Mouse (Mus musculus): Measurements from ENCODE around the gene Lyst. TPM values are rescaled to one million over a fixed set of nuclear protein-coding genes. Genes with fewer than 3 reads are reported as not detected.
A peak's percentile ranks its signal among the peaks of the same experiment; 100 is the strongest.

The Lyst gene
- polyA plus RNA-seq, 2 experiments from 2014 or later: 9.4 to 14.2 TPM

- no peak for ATAC-seq
These were observed 16.5 kb upstream of the Lyst start for GRCm38 (mm10) chr13:13573572-13574257.

DNA sequence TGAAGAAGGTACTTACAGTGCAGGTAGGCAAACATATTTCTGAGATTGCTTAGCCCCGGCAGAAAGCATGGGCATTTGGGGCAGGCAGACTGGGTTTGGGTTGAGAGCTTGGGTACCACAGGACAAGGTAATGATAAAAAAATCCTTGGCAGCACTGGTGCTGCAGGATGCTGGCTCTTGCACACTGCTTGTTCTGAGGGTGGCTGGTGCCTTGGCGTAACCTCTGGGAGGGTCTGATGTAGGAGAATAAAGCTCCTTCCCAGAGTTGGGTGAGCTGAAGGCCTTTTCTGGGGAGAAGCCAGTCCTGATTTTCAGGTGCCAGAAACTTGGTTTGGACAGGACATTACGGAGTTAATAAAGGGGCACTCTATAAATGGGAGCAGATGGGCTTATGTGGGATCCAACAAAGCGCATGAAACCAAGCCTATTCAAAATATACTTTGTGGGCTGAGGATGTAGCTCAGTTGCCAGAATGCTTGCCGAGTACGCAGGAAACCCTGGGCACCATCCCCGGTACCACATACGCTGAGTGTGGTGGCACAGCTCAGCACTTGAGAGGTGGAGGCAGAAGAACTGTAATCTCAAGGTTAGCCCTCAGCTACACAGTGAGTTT, 15.8 kb upstream of the Lyst start:
- no peak for ATAC-seq

- no peak for ATAC-seq
These were observed 15.1 kb upstream of the Lyst start for GRCm38 (mm10) chr13:13575106-13575505.

- ATAC-seq: no peak
These were observed 13.6 kb upstream of the Lyst start for GRCm38 (mm10) chr13:13576469-13577205.

DNA sequence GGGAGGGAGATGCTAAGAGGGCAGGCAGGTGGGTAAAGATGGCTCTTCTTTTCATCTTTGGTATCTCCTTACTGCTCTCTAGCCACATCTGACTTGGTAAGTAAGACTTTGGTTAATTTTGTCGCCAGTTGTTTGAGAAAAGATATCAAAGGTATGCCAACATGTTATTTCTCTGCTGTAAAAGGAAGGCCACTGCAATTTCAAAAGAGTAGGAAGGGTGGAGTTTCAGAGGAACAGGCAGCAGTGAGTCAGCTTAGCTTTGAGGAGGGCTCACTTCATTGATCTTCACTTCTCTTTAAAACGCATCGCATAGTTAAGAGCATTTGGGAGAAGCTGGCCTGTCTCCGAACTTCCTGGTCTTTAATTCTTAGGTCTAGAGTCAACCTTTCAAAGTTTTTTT, 8.2 kb upstream of the Lyst start:
- peak; percentile 57 for ATAC-seq

DNA sequence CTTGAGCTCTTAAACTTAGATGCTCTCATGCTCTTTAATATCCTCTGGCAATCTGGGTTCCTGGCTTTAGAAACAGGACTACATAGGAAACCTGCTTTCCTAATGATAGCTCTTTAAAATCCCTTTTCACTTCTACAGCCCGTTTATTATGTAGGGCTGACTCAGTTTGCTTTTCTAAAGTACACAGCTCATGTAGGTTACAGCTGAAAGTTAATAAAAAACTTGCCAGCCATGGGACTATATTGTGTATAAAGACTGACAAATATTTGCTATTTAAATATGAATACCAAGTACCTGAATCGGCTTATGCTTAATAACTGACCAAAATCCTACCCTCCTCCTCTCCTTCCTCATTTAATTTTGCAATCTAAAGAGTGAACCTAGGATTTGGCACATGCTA, 6.7 kb upstream of the Lyst start:
- no peak for ATAC-seq

GRCm38 (mm10) chr13:13587653-13588184, 2.5 kb upstream of the Lyst start:
- no peak for ATAC-seq

DNA sequence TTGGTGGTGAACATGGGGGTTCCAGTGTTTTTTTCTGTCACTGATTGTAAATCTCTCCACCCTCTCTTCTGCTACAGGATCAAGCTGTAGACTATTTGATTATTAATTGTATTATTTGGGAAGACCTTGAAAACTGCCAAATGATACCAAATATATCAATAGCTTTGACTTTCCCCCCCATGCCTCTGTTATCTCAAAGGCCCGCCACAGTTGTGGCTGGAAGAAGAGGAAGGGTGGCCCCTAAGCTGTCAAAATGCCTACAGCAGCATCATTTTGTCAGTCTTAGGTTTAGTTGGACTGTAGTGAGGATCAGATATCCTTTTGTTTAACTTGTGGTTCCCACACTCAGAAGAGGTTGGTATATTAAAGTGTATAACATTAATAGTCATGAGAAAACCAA, 1.7 kb upstream of the Lyst start:
- no peak for ATAC-seq

DNA sequence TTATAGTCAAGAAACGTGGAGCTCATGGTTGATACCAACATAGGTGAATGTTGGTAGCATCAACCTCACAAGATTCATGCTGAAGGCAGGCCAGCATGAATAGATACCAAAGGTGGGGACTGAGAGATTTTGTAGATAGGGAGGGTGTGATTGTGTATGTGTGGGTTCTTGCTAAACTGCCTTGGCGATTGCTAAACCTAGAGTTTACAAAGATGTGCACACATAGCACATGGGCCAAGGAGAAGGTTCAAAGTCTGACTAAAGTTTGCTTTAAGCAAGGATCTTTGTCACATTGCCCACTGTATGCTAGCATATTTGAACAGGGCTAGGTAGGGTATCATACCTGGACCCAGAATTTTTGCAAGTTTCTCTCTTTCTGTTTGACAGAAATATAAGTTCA, 1.2 kb upstream of the Lyst start:
- no peak for ATAC-seq

DNA sequence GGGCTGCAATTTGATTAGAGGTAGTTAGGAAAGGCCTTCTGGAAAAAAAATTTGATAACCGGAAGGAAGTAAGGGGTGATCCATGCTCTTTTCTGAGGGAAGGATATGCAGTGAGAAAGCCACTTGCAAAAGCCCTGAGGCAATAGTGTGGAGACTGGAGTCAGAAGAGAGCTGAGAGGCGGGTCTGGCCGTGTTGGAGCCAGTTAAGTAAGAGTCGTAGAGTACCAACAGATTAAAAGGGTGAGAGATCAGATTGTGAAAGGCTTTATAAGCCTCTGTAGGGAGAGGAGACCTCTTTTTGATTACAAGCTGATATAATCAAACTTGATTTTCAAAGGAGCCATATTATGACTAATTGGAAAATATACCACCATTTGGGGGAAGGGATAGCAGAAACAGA, 1.7 kb downstream of the Lyst start:
- no peak for ATAC-seq

- ATAC-seq: no peak
These were observed 6.3 kb downstream of the Lyst start for GRCm38 (mm10) chr13:13596424-13597044.

- no peak for ATAC-seq
These were observed 7.7 kb downstream of the Lyst start for GRCm38 (mm10) chr13:13597896-13598295.

DNA sequence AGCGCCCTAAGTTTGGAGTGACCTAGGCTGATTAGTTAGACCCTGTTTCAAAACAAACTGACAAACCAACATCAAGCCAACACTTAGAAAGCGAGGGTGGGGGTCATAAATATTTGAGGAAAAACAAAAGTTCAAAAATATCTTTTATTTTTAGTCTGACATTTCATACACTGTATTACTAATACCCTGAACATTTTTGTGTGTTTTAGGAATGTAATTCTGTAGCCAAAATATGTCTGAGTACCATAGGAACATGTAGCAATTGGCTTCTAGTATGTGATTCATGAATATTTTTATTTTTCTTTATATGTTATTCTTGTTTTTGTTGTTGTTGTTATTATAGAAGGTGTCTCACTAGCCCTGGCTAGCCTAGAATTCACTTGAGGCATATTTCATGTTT, 11.2 kb downstream of the Lyst start:
- ATAC-seq: no peak

DNA sequence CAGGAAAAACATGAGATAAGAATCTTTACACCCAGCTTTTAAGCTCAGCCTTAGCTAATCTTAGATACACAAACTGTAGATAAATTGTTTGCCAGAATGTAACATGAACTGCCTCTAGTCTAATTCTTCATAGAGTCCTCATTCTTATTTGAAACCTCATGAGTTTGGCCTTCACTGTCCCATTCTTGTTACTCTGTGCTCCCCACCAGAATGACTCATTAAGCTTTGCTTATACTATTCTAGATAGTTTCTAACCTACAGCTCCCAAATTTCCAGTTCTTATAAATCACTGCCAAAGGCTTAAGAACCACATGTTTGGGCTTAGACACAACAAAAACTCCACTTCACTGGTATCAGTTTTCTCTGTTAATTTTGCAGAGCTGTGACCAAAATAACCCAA, 16.0 kb downstream of the Lyst start:
- no peak for ATAC-seq

GRCm38 (mm10) chr13:13608311-13608710, 18.1 kb downstream of the Lyst start:
- ATAC-seq: no peak

- ATAC-seq: peak; percentile 43
These were observed 19.5 kb downstream of the Lyst start for GRCm38 (mm10) chr13:13609655-13610054.

- ATAC-seq: peak; percentile 67
These were observed 22.7 kb downstream of the Lyst start for GRCm38 (mm10) chr13:13612882-13613281.

DNA sequence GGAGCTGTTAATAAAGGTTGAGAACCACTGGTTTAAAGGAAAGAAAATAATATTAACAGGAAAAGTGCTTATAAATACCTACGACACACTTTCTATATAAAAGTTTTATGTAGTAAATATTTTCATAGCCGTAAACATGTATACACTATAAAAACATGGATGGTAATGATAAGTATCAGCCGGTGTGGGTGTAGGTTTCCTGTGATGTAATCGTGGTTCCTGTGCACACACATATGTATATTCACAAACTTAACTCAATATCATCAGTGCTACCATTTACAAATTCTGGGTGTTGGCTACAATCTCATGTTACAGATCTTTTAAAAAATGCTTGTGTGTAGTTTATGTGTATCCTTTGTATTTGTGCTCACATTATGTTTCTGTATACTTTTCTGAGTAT, 24.0 kb downstream of the Lyst start:
- ATAC-seq: peak; percentile 58

- ATAC-seq: no peak
These were observed 31.3 kb downstream of the Lyst start for GRCm38 (mm10) chr13:13621456-13621855.

- no peak for ATAC-seq
These were observed 32.4 kb downstream of the Lyst start for GRCm38 (mm10) chr13:13622565-13622964.

- no peak for ATAC-seq
These were observed 43.5 kb downstream of the Lyst start for GRCm38 (mm10) chr13:13633746-13634145.

GRCm38 (mm10) chr13:13634706-13635105, 44.5 kb downstream of the Lyst start:
- no peak for ATAC-seq

DNA sequence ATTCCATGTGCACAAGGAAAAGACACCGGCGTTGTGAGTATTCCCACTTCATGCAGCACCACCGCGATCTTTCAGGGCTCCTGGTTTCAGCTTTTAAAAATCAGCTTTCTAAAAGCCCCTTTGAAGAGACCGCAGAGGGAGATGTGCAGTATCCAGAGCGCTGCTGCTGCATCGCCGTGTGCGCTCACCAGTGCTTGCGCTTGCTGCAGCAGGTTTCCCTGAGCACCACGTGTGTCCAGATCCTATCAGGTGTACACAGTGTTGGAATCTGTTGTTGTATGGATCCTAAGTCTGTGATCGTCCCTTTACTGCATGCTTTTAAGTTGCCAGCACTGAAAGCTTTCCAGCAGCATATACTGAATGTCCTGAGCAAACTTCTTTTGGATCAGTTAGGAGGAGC, 45.0 kb downstream of the Lyst start:
- no peak for ATAC-seq

Measured in activated CD4-positive, CD25-positive, alpha-beta regulatory T cell, adult 4 months (primary cell).